Mouse (Mus musculus): Measurements from ENCODE around the gene Git2. TPM values are rescaled to one million over a fixed set of nuclear protein-coding genes. Genes with fewer than 3 reads are reported as not detected.

The Git2 gene
- total and polyA plus RNA-seq, 3 experiments: 104 to 227 (median 201) TPM

- Histone ChIP-seq H3K4me1 (ENCODE audit: insufficient read depth, low read depth, low read length) (peaks cover 9% of the 10 kb centered on the region; the same call in 1 of the 2 replicates), H3K27me3 (ENCODE audit: insufficient read depth, low read length) (no peaks in the 10 kb centered on the region; the same call in 1 of the 2 replicates), H3K4me3 (ENCODE audit: low read depth, low read length) (no peak overlapping the region), H3K36me3 (replicated peaks) (peaks cover 77% of the 10 kb centered on the region), H3K9me3 (replicated peaks) (no peaks in the 10 kb centered on the region)
- TF ChIP-seq TAL1 (conservative IDR thresholded peaks at IDR 0.05; ENCODE audit: low read depth, low read length) (no peak), GATA2 (IDR thresholded peaks at IDR 0.05; ENCODE audit: borderline replicate concordance, low read depth, low read length) (no peak), GATA1 (IDR thresholded peaks at IDR 0.05; ENCODE audit: borderline replicate concordance, low read length) (no peak), POLR2AphosphoS5 (IDR thresholded peaks at IDR 0.05; ENCODE audit: insufficient replicate concordance, low read depth, low read length) (no peak), CTCF (IDR thresholded peaks at IDR 0.05; ENCODE audit: low read depth, low read length) (no peak)
- ATAC-seq (ENCODE audit: extremely low read depth, insufficient number of reproducible peaks, low FRiP score, poor library complexity, severe bottlenecking) (no peak), DNase-seq (ENCODE audit: low spot score) (no peak)
These were observed 93.6 kb downstream of the Git2 start for GRCm38 (mm10) chr5:114681717-114682116.

- TF ChIP-seq CTCF (IDR thresholded peaks at IDR 0.05; ENCODE audit: low read depth, low read length) (no peak), TAL1 (conservative IDR thresholded peaks at IDR 0.05; ENCODE audit: low read depth, low read length) (no peak), GATA1 (IDR thresholded peaks at IDR 0.05; ENCODE audit: borderline replicate concordance, low read length) (no peak), GATA2 (IDR thresholded peaks at IDR 0.05; ENCODE audit: borderline replicate concordance, low read depth, low read length) (no peak), POLR2AphosphoS5 (IDR thresholded peaks at IDR 0.05; ENCODE audit: insufficient replicate concordance, low read depth, low read length) (no peak)
- no peak for DNase-seq (ENCODE audit: low spot score)
- H3K4me3 ChIP-seq (ENCODE audit: low read depth, low read length): no peak overlapping the region
- no peak for ATAC-seq (ENCODE audit: extremely low read depth, insufficient number of reproducible peaks, low FRiP score, poor library complexity, severe bottlenecking)
- peaks cover 86% of the 10 kb centered on the region for H3K36me3 ChIP-seq (replicated peaks)
- peaks cover 9% of the 10 kb centered on the region; the same call in 1 of the 2 replicates for H3K4me1 ChIP-seq (ENCODE audit: insufficient read depth, low read depth, low read length)
- no peaks in the 10 kb centered on the region; the same call in 1 of the 2 replicates for H3K27me3 ChIP-seq (ENCODE audit: insufficient read depth, low read length)
- no peaks in the 10 kb centered on the region for H3K9me3 ChIP-seq (replicated peaks)
These were observed 94.5 kb downstream of the Git2 start for GRCm38 (mm10) chr5:114680676-114681285.

- ATAC-seq (ENCODE audit: extremely low read depth, insufficient number of reproducible peaks, low FRiP score, poor library complexity, severe bottlenecking): no peak
- Histone ChIP-seq H3K27me3 (ENCODE audit: insufficient read depth, low read length) (no peaks in the 10 kb centered on the region; the same call in 1 of the 2 replicates), H3K4me3 (ENCODE audit: low read depth, low read length) (no peak overlapping the region), H3K9me3 (replicated peaks) (no peaks in the 10 kb centered on the region), H3K36me3 (replicated peaks) (peaks cover 88% of the 10 kb centered on the region), H3K4me1 (ENCODE audit: insufficient read depth, low read depth, low read length) (peaks cover 9% of the 10 kb centered on the region; the same call in 1 of the 2 replicates)
- TF ChIP-seq CTCF (IDR thresholded peaks at IDR 0.05; ENCODE audit: low read depth, low read length) (no peak), POLR2AphosphoS5 (IDR thresholded peaks at IDR 0.05; ENCODE audit: insufficient replicate concordance, low read depth, low read length) (no peak), GATA2 (IDR thresholded peaks at IDR 0.05; ENCODE audit: borderline replicate concordance, low read depth, low read length) (no peak), TAL1 (conservative IDR thresholded peaks at IDR 0.05; ENCODE audit: low read depth, low read length) (no peak), GATA1 (IDR thresholded peaks at IDR 0.05; ENCODE audit: borderline replicate concordance, low read length) (no peak)
- no peak for DNase-seq (ENCODE audit: low spot score)
These were observed 95.3 kb downstream of the Git2 start for GRCm38 (mm10) chr5:114679841-114680591.

Other genes starting within 250 kb of the Git2 start
- 3.2 and 3.8 TPM in 2 replicates for gene Fam222a, start 207.5 kb downstream of the Git2 start, total RNA-seq (2014; fragmentation: Nextera tagmentation)
- 0.12 and 0.71 TPM in 2 replicates for gene Fam222a, start 207.5 kb downstream of the Git2 start, total RNA-seq (2017)
- gene Fam222a, start 207.5 kb downstream of the Git2 start, polyA plus RNA-seq (2012): 6.9 and 7.3 TPM in 2 replicates
- gene Trpv4, start 117.1 kb downstream of the Git2 start, total RNA-seq (2014; fragmentation: Nextera tagmentation): not detected in 2 replicates
- not detected in 2 replicates for gene Trpv4, start 117.1 kb downstream of the Git2 start, total RNA-seq (2017)
- gene Trpv4, start 117.1 kb downstream of the Git2 start, polyA plus RNA-seq (2012): 0.10 and 0.11 TPM in 2 replicates
- gene Gltp, start 84.5 kb downstream of the Git2 start, total RNA-seq (2014; fragmentation: Nextera tagmentation): 84.4 and 85.0 TPM in 2 replicates
- 34.6 and 34.7 TPM in 2 replicates for gene Gltp, start 84.5 kb downstream of the Git2 start, total RNA-seq (2017)
- gene Gltp, start 84.5 kb downstream of the Git2 start, polyA plus RNA-seq (2012): 40.1 and 48.0 TPM in 2 replicates
- 5.3 and 11.4 TPM in 2 replicates for gene Tchp, start 67.8 kb downstream of the Git2 start, total RNA-seq (2014; fragmentation: Nextera tagmentation)
- 11.6 and 11.9 TPM in 2 replicates for gene Tchp, start 67.8 kb downstream of the Git2 start, total RNA-seq (2017)
- gene Tchp, start 67.8 kb downstream of the Git2 start, polyA plus RNA-seq (2012): 20.1 and 23.0 TPM in 2 replicates
- 779 and 780 TPM in 2 replicates for gene Ankrd13a, start 840 bp downstream of the Git2 start, total RNA-seq (2014; fragmentation: Nextera tagmentation)
- gene Ankrd13a, start 840 bp downstream of the Git2 start, total RNA-seq (2017): 554 and 576 TPM in 2 replicates
- gene Ankrd13a, start 840 bp downstream of the Git2 start, polyA plus RNA-seq (2012): 737 and 869 TPM in 2 replicates
- gene 1500011B03Rik, start 48.0 kb upstream of the Git2 start, total RNA-seq (2014; fragmentation: Nextera tagmentation): 10.8 and 12.0 TPM in 2 replicates
- gene 1500011B03Rik, start 48.0 kb upstream of the Git2 start, total RNA-seq (2017): 1.9 and 2.0 TPM in 2 replicates
- gene 1500011B03Rik, start 48.0 kb upstream of the Git2 start, polyA plus RNA-seq (2012): 0.45 and 0.94 TPM in 2 replicates
- not detected in 2 replicates for gene 4930519G04Rik, start 78.1 kb upstream of the Git2 start, total RNA-seq (2014; fragmentation: Nextera tagmentation)
- gene 4930519G04Rik, start 78.1 kb upstream of the Git2 start, total RNA-seq (2017): not detected in 2 replicates
- not detected in 2 replicates for gene 4930519G04Rik, start 78.1 kb upstream of the Git2 start, polyA plus RNA-seq (2012)
- not detected in 2 replicates for gene Gm9936, start 83.2 kb upstream of the Git2 start, total RNA-seq (2014; fragmentation: Nextera tagmentation)
- gene Gm9936, start 83.2 kb upstream of the Git2 start, total RNA-seq (2017): 0.06 and 0.22 TPM in 2 replicates
- not detected in 2 replicates for gene Gm9936, start 83.2 kb upstream of the Git2 start, polyA plus RNA-seq (2012)
- not detected in 2 replicates for gene Oasl2, start 121.4 kb upstream of the Git2 start, total RNA-seq (2014; fragmentation: Nextera tagmentation)
- gene Oasl2, start 121.4 kb upstream of the Git2 start, total RNA-seq (2017): 0.29 and 0.33 TPM in 2 replicates
- not detected in 2 replicates for gene Oasl2, start 121.4 kb upstream of the Git2 start, polyA plus RNA-seq (2012)
- 6.8 and 21.9 TPM in 2 replicates for gene Oasl1, start 147.7 kb upstream of the Git2 start, total RNA-seq (2014; fragmentation: Nextera tagmentation)
- gene Oasl1, start 147.7 kb upstream of the Git2 start, total RNA-seq (2017): 4.2 and 5.4 TPM in 2 replicates
- 14.0 and 18.0 TPM in 2 replicates for gene Oasl1, start 147.7 kb upstream of the Git2 start, polyA plus RNA-seq (2012)
- 30.0 and 30.2 TPM in 2 replicates for gene 2210016L21Rik, start 166.6 kb upstream of the Git2 start, total RNA-seq (2014; fragmentation: Nextera tagmentation)
- 31.7 and 34.3 TPM in 2 replicates for gene 2210016L21Rik, start 166.6 kb upstream of the Git2 start, total RNA-seq (2017)
- 36.5 and 38.7 TPM in 2 replicates for gene 2210016L21Rik, start 166.6 kb upstream of the Git2 start, polyA plus RNA-seq (2012)
- gene Hnf1a, start 195.6 kb upstream of the Git2 start, total RNA-seq (2014; fragmentation: Nextera tagmentation): not detected in 2 replicates
- 0.38 TPM in 1 of 2 replicates, not detected in the other for gene Hnf1a, start 195.6 kb upstream of the Git2 start, total RNA-seq (2017)
- 0.02 TPM in 1 of 2 replicates, not detected in the other for gene Hnf1a, start 195.6 kb upstream of the Git2 start, polyA plus RNA-seq (2012)
- 53.9 and 69.2 TPM in 2 replicates for gene Sppl3, start 235.6 kb upstream of the Git2 start, total RNA-seq (2014; fragmentation: Nextera tagmentation)
- 31.8 and 35.9 TPM in 2 replicates for gene Sppl3, start 235.6 kb upstream of the Git2 start, total RNA-seq (2017)
- gene Sppl3, start 235.6 kb upstream of the Git2 start, polyA plus RNA-seq (2012): 29.5 and 33.9 TPM in 2 replicates

Measured in G1E (cell line).